ENCODE assay signal across 8 mouse cellular contexts in the genomic region with DNA sequence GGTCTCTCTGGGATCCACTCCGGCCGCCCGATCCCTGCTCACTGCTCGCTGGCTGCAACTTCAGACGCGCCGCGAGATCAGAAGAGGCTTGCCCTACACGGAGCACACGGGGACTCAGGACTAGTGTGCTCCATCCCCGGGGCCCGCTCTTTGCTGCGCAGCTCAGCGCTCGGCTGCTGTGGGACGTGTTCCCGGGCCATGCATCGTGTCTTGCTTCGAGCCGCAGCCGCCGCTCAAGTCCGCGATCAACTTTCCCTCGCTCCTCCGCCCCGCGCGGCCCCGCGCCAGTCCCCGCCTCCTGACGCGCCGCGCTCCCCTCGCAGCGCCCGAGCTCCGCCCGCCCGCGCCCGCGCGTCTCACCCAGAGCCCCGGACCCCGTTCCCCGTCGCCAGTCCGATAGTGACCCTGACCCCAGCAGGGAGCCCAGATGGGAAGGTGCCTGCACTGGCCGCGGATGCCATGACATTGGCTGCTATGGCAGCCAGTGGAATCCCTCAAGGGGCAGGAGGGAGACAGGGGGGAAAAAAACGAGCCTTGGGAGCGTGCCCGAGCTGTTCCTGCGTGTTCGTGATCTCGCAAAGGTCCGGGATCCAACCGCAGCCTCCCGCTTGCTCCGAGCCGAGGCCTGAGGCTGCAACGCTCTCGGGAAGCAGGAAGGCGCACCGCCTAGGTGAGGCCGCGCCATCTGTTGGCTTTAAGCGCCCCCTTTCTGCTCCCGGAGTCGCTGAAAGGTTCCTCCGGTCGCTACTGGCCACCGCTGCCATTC. TPM values are rescaled to one million over a fixed set of nuclear protein-coding genes. Genes with fewer than 3 reads are reported as not detected.
DNase-seq lines count a peak whose midpoint lies in the region; ATAC-seq and TF ChIP-seq lines count a peak whose summit lies in the region.

No protein-coding gene starts in this region.

- no peak overlapping the region for H3K27ac ChIP-seq in embryonic facial prominence, embryonic 12.5 days
- no peak overlapping the region for H3K27ac ChIP-seq in liver, embryonic 11.5 days (ENCODE audit: low read depth, low read length)
- H3K27ac ChIP-seq in midbrain, postnatal 0 days (ENCODE audit: low read depth, low read length): no peak overlapping the region
- H3K27ac ChIP-seq in testis, adult 2 months (ENCODE audit: control insufficient read depth, insufficient read depth, low read depth, low read length): no peak overlapping the region

- peaks cover 10% of the 10 kb centered on the region; the same call in 1 of the 2 replicates for H3K4me1 ChIP-seq in embryonic facial prominence, embryonic 12.5 days
- peaks cover 6% of the 10 kb centered on the region; the same call in 1 of the 2 replicates for H3K4me1 ChIP-seq in liver, embryonic 11.5 days (replicated peaks; ENCODE audit: control insufficient read depth, insufficient read depth, low read length)
- peaks cover 10% of the 10 kb centered on the region; the same call in 1 of the 2 replicates for H3K4me1 ChIP-seq in midbrain, postnatal 0 days (ENCODE audit: insufficient read depth, low read length)
- H3K4me1 ChIP-seq in testis, adult 2 months (ENCODE audit: control insufficient read depth, insufficient read depth, low read length): peaks cover 12% of the 10 kb centered on the region

- no peak for TF ChIP-seq POLR2A in testis, adult 2 months (IDR thresholded peaks at IDR 0.05; ENCODE audit: control insufficient read depth, low read depth, low read length)

- no peak for ATAC-seq in CD4-positive, CD25-positive, alpha-beta regulatory T cell, adult 4 months
- ATAC-seq in embryonic facial prominence, embryonic 12.5 days (ENCODE audit: insufficient number of reproducible peaks, insufficient read depth, low FRiP score, low TSS enrichment): peak; percentile 53
- ATAC-seq in liver, embryonic 11.5 days (replicated peaks; ENCODE audit: low FRiP score): no peak
- ATAC-seq in midbrain, postnatal 0 days (ENCODE audit: low FRiP score): peak; percentile 63

- peak; percentile 22 for DNase-seq in CD4-positive, CD25-positive, alpha-beta regulatory T cell, adult 2 months (ENCODE audit: low read depth, low spot score)
- peak; percentile 36 to 41 for DNase-seq in heart, adult 9 months (ENCODE audit: low spot score in 2 of 2)
- DNase-seq in kidney, adult 9 months: peak; percentile 41
- DNase-seq in liver, embryonic 11.5 days (ENCODE audit: low spot score): peak; percentile 58
- DNase-seq in midbrain, postnatal 0 days (ENCODE audit: low spot score): peak; percentile 83

- TF ChIP-seq CTCF in midbrain, postnatal 0 days (IDR thresholded peaks at IDR 0.05): peak; percentile 81
- peak; percentile 26; the same call in 1 of the 2 replicates for TF ChIP-seq CTCF in testis, adult 2 months (IDR thresholded peaks at IDR 0.05; ENCODE audit: control insufficient read depth, insufficient read depth, insufficient replicate concordance, low read depth, low read length)

- H3K36me3 ChIP-seq in embryonic facial prominence, embryonic 12.5 days: no peaks in the 10 kb centered on the region
- no peaks in the 10 kb centered on the region for H3K36me3 ChIP-seq in liver, embryonic 11.5 days (ENCODE audit: control insufficient read depth, insufficient read depth, low read length)
- no peaks in the 10 kb centered on the region for H3K36me3 ChIP-seq in midbrain, postnatal 0 days (ENCODE audit: insufficient read depth, low read length)
- no peaks in the 10 kb centered on the region for H3K36me3 ChIP-seq in testis, adult 2 months (ENCODE audit: control insufficient read depth, insufficient read depth, low read length)

- H3K9me3 ChIP-seq in embryonic facial prominence, embryonic 12.5 days: no peaks in the 10 kb centered on the region
- H3K9me3 ChIP-seq in liver, embryonic 11.5 days (ENCODE audit: control insufficient read depth, low read length): no peaks in the 10 kb centered on the region
- H3K9me3 ChIP-seq in midbrain, postnatal 0 days (ENCODE audit: low read length): no peaks in the 10 kb centered on the region

- peak overlapping the region; percentile 99 for H3K4me2 ChIP-seq in embryonic facial prominence, embryonic 12.5 days (replicated peaks)
- peak overlapping the region; percentile 86 for H3K4me2 ChIP-seq in liver, embryonic 11.5 days
- peak overlapping the region; percentile 97 for H3K4me2 ChIP-seq in midbrain, postnatal 0 days (ENCODE audit: low read depth, low read length, poor library complexity, severe bottlenecking)

- peak overlapping the region; percentile 67 for H3K9ac ChIP-seq in embryonic facial prominence, embryonic 12.5 days
- H3K9ac ChIP-seq in liver, embryonic 11.5 days (ENCODE audit: low read depth, low read length): no peak overlapping the region
- H3K9ac ChIP-seq in midbrain, postnatal 0 days (replicated peaks; ENCODE audit: low read length, poor library complexity, severe bottlenecking): peak overlapping the region; percentile 48; the same call in 1 of the 2 replicates

- 1% methylated on average over 76 of the region's 76 CpGs for WGBS in embryonic facial prominence, embryonic 12.5 days
- WGBS in liver, embryonic 11.5 days: 1% methylated on average over 75 of the region's 76 CpGs
- WGBS in midbrain, postnatal 0 days: under 1% methylated on average over 75 of the region's 76 CpGs

- H3K4me3 ChIP-seq in embryonic facial prominence, embryonic 12.5 days: peak overlapping the region; percentile 59
- peak overlapping the region; percentile 53 for H3K4me3 ChIP-seq in liver, embryonic 11.5 days (ENCODE audit: low read depth, low read length)
- H3K4me3 ChIP-seq in midbrain, postnatal 0 days (ENCODE audit: low read depth, low read length): peak overlapping the region; percentile 64
- peak overlapping the region; percentile 53 for H3K4me3 ChIP-seq in testis, adult 2 months (ENCODE audit: control insufficient read depth, low read depth, low read length)

- H3K27me3 ChIP-seq in embryonic facial prominence, embryonic 12.5 days: peaks cover 73% of the 10 kb centered on the region
- H3K27me3 ChIP-seq in liver, embryonic 11.5 days (replicated peaks; ENCODE audit: control insufficient read depth, insufficient read depth, low read length): peaks cover 72% of the 10 kb centered on the region
- peaks cover 64% of the 10 kb centered on the region for H3K27me3 ChIP-seq in midbrain, postnatal 0 days (ENCODE audit: insufficient read depth, low read length)
- H3K27me3 ChIP-seq in testis, adult 2 months (ENCODE audit: control insufficient read depth, insufficient read depth, low read length): no peaks in the 10 kb centered on the region

RNA-seq across cellular contexts. Expression of a gene that starts 9.1 kb away (rescaled TPM):
- polyA plus RNA-seq in CD4-positive, CD25-positive, alpha-beta regulatory T cell, adult 4 months (2017; shearing (Covaris generic)): 1 to 10 TPM; 6.7 to 8.1 TPM
- 0.75 and 0.90 TPM in 2 replicates for polyA plus RNA-seq in embryonic facial prominence, embryonic 12.5 days (2016; fragmentation: Nextera tagmentation; extraction: Ambion mirVana)
- 0.42 and 0.80 TPM in 2 replicates for polyA plus RNA-seq in liver, embryonic 11.5 days (2014; fragmentation: Nextera tagmentation; extraction: Ambion mirVana)
- 20.8 and 24.7 TPM in 2 replicates for total RNA-seq in midbrain, postnatal 0 days (2014; rRNA removed)
- 4.4 and 4.8 TPM in 2 replicates for polyA plus RNA-seq in midbrain, postnatal 0 days (2015; fragmentation: Nextera tagmentation; extraction: Ambion mirVana)
- polyA plus RNA-seq in testis, adult 2 months (2012; rRNA removed): 34.4 and 37.4 TPM in 2 replicates

Comparison
In these comparisons a context has a peak if more than half of its experiments do, and no peak if none do; other contexts are left out.
1. DNase-seq: peak in every context shown above with its lines; median percentile 83 in midbrain, postnatal 0 days; 58 in liver, embryonic 11.5 days; 41 in kidney, adult 9 months; 38 in heart, adult 9 months; 22 in CD4-positive, CD25-positive, alpha-beta regulatory T cell, adult 2 months.
2. ATAC-seq: peak in embryonic facial prominence, embryonic 12.5 days (single experiment) and midbrain, postnatal 0 days (single experiment); none in CD4-positive, CD25-positive, alpha-beta regulatory T cell, adult 4 months (single experiment) and liver, embryonic 11.5 days (single experiment).
3. Peak in every context shown above with its lines, with median percentiles within 50 percentile points of each other: H3K4me2 ChIP-seq and H3K4me3 ChIP-seq.